Mouse (Mus musculus) cerebellum, adult 2 months (tissue): ENCODE data around the gene Ctnna2. TPM values are rescaled to one million over a fixed set of nuclear protein-coding genes. Genes with fewer than 3 reads are reported as not detected.

Experiments used
- DNase-seq, 2 experiments: peaks; one replicate each; pipeline ENCODE4 v3.0.0; 2021
- H3K27ac ChIP-seq: fragments of 200-500 bp; 2 replicates; pipeline ENCODE4 v1.5.1; 2012; ENCODE audit warnings: low read length, control low read depth, inconsistent platforms; ENCODE audit not compliant: insufficient read depth
- H3K27me3 ChIP-seq: fragments of 200-500 bp; 2 replicates; pipeline ENCODE4 v1.6.1; 2012; ENCODE audit warnings: inconsistent platforms, mild to moderate bottlenecking, low read length, moderate library complexity; ENCODE audit not compliant: control insufficient read depth, insufficient read depth
- H3K4me1 ChIP-seq: fragments of 200-500 bp; 2 replicates; pipeline ENCODE4 v1.6.1; 2011; ENCODE audit warnings: low read length; ENCODE audit not compliant: control insufficient read depth, insufficient read depth
- H3K4me3 ChIP-seq: fragments of 200-500 bp; replicated peaks from 2 replicates; pipeline ENCODE3; 2011; ENCODE audit warnings: mild to moderate bottlenecking, low read depth, low read length, control low read depth; ENCODE audit not compliant: insufficient read depth
- CTCF ChIP-seq: fragments of 200-500 bp; IDR thresholded peaks from 2 replicates; pipeline ENCODE4 v1.5.1; 2011; ENCODE audit warnings: low read depth, mild to moderate bottlenecking, control low read depth, low read length, moderate library complexity, borderline replicate concordance; ENCODE audit not compliant: insufficient read depth
- POLR2A ChIP-seq: fragments of 200-500 bp; IDR thresholded peaks from 2 replicates; pipeline ENCODE4 v1.6.1; 2011; ENCODE audit warnings: low read length, control low read depth, borderline replicate concordance; ENCODE audit not compliant: insufficient read depth
- WGBS: fragments of 180-500 bp; shearing (Covaris S2); methylation state at CpG from one replicate; pipeline ENCODE4 v1.1.7; 2018; 5-methylcytosine and 5-hydroxymethylcytosine counted together
- polyA plus RNA-seq: library from polyadenylated mRNA; depleted of rRNA; stranded (reverse); fragments of >200 nt; gene quantifications from 2 replicates; pipeline ENCODE4 v1.2.3, GENCODE M21; 2012

The Ctnna2 gene
- polyA plus RNA-seq, 1 experiment, result 49.2 TPM

DNA sequence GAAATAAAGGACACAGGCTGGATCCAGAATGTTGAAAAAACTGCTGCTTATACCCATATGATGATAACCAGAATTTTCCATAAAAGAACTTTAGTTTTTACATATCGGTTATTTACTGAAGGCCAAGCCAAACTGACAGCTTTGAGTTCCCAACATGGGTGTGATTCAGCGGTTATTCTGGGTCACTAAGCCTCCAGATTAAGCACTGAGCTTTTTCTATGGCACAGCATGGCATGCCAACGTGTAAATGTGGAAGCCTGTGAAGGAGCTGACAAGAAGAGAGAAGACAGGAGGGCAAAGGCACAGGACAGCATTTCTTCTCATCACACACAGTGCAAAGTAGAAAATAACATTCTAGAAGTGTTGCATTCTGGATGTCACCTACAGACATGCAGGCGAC, 240.9 kb downstream of the Ctnna2 start:
- 37% methylated on average over 4 of the region's 4 CpGs for WGBS
- Histone ChIP-seq H3K27me3 (no peaks in the 10 kb centered on the region), H3K4me1 (no peaks in the 10 kb centered on the region), H3K27ac (no peak overlapping the region), H3K4me3 (no peak overlapping the region)
- TF ChIP-seq POLR2A (no peak), CTCF (no peak)
- peak; percentile 15 to 47 for DNase-seq

DNA sequence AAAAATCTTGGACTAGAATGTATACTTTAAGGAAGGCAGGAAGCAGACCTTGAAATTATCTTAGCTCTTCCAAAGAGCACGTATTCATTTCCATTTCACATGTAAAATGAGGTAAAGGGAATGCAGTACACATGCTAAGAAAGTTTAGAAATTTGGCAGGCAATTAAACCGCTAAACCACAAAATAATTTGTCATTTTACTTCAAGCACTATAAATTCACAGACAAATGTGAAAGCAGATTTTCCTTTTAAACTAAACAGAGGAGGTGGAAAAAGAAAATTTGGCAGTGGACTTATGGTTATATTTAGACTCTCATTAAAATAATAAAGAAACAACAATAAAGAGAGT, 254.6 kb downstream of the Ctnna2 start:
- no peak overlapping the region for H3K27ac ChIP-seq
- H3K4me3 ChIP-seq, result no peak overlapping the region

DNA sequence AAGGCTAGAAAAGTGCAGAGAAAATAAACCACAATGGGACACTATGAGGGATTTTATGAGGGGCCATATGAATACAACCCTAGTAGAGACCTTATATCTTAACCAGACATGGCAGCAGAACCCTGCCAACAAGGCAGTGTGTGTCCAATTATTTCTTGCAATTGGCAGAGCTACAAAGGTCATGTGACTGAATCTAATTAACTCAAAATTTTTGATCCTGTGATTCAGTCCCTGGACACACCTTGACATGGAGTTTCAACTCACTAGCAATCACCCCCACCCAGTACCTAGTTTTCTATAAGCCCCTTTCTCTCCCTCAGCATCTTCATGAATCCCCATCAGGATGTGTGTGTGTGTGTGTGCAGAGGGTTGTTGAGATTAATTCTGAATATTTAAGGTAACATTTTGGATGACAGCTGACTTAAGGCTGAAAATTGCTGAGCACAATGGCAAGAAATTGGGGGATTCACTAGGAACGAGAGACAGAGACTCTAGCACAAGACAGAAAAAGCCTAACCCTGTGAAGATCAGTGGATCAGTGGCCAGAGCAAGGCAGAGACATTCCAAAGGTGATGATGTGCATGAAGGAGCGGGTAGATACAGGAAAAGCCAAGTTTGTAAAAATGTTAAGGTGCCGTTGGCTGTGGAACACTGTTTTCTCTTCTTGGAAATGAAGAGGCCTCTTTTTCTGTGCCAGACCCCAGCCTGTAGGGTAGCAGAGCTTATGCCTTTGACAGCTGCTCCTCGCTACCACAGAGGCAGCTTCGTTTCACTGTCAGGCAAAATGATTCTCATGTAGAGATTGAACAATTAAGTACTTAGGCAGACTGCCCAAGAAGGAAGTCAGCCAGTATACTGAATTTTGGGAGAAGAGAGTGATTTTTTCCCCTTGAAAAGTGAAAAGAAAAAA, 255.2 kb downstream of the Ctnna2 start:
- no peaks in the 10 kb centered on the region for H3K27me3 ChIP-seq
- no peaks in the 10 kb centered on the region for H3K4me1 ChIP-seq
- H3K4me3 ChIP-seq, result no peak overlapping the region
- TF ChIP-seq POLR2A (no peak), CTCF (no peak)
- 21% methylated on average over 5 of the region's 5 CpGs for WGBS
- peak in 1 of 2 experiments; percentile 38 for DNase-seq
- H3K27ac ChIP-seq, result no peak overlapping the region

More for the DNA sequence above, 254.6 kb downstream of the Ctnna2 start:
- DNase-seq, result no peak
- WGBS, result 37% methylated on average over 2 of the region's 2 CpGs
- no peaks in the 10 kb centered on the region for H3K27me3 ChIP-seq
- no peaks in the 10 kb centered on the region for H3K4me1 ChIP-seq
- TF ChIP-seq POLR2A (no peak), CTCF (no peak)

DNA sequence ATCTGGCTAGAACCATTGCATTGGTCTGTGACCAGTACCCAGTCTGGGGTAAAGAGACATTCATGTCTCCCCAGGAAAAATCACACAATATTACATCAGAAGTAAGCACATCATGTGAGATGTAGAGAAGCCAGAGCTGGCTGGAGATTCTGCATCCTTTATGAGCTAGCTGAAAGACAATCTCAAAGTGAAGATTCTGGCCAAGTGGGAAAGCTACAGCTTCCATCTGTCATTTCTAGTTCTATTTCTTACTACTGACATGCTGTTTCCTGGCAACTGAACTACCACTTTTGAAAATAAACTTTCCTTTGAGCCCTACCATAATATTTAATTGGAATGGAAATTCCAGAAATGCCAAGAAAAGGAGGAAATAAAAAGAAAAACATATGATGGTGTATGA, 285.4 kb downstream of the Ctnna2 start:
- H3K27ac ChIP-seq, result no peak overlapping the region
- TF ChIP-seq CTCF (no peak), POLR2A (no peak)
- H3K4me3 ChIP-seq, result no peak overlapping the region
- DNase-seq, result peak in 1 of 2 experiments; percentile 14
- no peaks in the 10 kb centered on the region for H3K4me1 ChIP-seq
- no peaks in the 10 kb centered on the region for H3K27me3 ChIP-seq

DNA sequence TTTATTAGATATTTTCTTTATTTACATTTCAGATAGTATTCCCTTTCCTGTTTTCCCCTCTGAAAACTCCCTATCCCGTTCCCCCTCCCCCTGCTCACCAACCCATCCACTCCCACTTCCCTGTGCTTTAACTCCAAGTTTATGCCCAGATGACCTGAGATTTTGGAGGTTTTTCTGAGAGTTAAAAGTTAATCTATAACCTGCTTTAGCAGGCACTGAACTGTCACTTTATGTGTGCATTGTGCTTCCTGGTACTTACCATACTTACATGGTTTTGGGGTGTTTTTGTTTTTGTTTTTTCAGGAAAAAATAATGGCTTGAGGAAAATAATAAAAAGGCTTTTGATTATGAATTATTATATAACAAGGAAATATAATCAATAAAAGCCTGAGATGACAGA, 292.3 kb downstream of the Ctnna2 start:
- H3K4me3 ChIP-seq, result no peak overlapping the region
- no peaks in the 10 kb centered on the region for H3K27me3 ChIP-seq
- 79% methylated on average over 1 of the region's 1 CpGs for WGBS
- DNase-seq, result no peak
- TF ChIP-seq POLR2A, result no peak
- no peak for TF ChIP-seq CTCF
- H3K27ac ChIP-seq, result no peak overlapping the region
- no peaks in the 10 kb centered on the region for H3K4me1 ChIP-seq

DNA sequence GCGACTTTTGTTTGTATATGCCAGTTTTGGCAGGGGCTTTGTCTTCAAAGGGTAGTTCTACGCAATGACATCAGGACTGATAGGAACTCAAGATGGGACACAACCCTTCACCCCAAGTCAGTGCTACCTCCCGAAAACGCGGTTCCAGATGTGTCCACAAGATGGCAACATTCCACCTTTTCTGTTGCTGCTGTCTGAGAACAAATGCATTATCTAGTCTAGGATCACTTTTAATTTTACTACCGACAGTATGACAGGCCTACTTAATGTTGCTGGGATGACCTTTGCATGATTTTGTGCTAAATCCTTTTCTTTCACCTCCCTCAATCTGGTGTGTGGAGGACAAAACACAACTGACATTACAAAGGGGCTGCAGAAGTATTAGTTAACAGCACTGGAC, 329.4 kb downstream of the Ctnna2 start:
- TF ChIP-seq POLR2A (no peak), CTCF (peak; percentile 74)
- H3K27ac ChIP-seq, result no peak overlapping the region
- no peaks in the 10 kb centered on the region for H3K27me3 ChIP-seq
- no peak overlapping the region for H3K4me3 ChIP-seq
- peak; percentile 27 to 58 for DNase-seq
- WGBS, result 31% methylated on average over 6 of the region's 6 CpGs
- H3K4me1 ChIP-seq, result no peaks in the 10 kb centered on the region

DNA sequence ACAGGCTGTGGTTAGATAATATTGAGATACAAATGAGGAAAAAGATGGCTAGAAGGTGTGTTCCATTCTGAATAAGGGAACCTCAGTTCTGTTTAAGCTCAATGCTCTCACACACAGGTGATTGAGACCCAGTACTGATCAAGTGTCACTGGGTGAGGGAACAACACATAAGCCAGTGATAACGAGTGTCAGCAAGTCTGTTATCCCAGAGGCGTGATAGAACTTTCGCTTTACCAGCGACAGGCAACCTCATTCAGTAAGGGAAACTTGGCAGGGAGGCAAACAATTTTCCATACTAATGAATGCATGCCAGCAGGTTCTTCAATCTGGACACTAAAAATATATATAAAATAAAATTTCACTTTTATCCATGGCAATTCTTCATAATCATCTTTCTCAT, 334.9 kb downstream of the Ctnna2 start:
- TF ChIP-seq CTCF, result no peak
- TF ChIP-seq POLR2A, result no peak
- Histone ChIP-seq H3K4me1 (no peaks in the 10 kb centered on the region), H3K4me3 (no peak overlapping the region), H3K27ac (no peak overlapping the region), H3K27me3 (no peaks in the 10 kb centered on the region)
- no peak for DNase-seq
- 34% methylated on average over 4 of the region's 4 CpGs for WGBS

DNA sequence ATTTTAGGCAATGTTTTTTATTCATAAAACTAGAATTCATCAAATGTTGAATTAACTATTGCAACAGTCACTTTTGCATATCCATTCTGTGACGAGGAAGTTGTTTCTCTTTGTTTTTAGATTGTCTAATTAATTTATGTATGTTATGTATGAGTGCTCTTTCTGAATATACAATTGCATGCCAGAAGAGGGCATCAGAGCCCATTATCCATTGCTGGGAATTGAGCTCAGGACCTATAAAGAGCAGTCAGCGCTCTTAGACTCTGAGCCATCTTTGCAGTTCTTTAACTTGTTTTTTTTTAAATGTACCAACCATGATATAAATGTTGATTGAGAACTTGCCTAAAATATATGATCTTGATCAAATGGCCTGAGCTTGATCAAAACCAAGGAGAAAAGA, 340.7 kb downstream of the Ctnna2 start:
- TF ChIP-seq CTCF (0 out of 2 replicates have a peak, but pooled peaks have one; percentile 15), POLR2A (no peak)
- Histone ChIP-seq H3K27ac (no peak overlapping the region), H3K27me3 (no peaks in the 10 kb centered on the region), H3K4me3 (no peak overlapping the region), H3K4me1 (no peaks in the 10 kb centered on the region)
- WGBS, result 97% methylated on average over 2 of the region's 2 CpGs
- DNase-seq, result no peak
